Mouse (Mus musculus): ENCODE measurements around the gene Lypd6b. TPM values are rescaled to one million over a fixed set of nuclear protein-coding genes. Genes with fewer than 3 reads are reported as not detected.

Gene Lypd6b
- total RNA-seq, 2 experiments from 2014 or later: not detected

- ATAC-seq (replicated peaks; ENCODE audit: low FRiP score, low TSS enrichment, poor library complexity, severe bottlenecking): peak; percentile 88
Observed at GRCm38 (mm10) chr2:49764331-49764946, 23.0 kb upstream of the Lypd6b start.

- no peak for ATAC-seq (replicated peaks; ENCODE audit: low FRiP score, low TSS enrichment, poor library complexity, severe bottlenecking)
Observed at GRCm38 (mm10) chr2:49768916-49769315, 18.6 kb upstream of the Lypd6b start.

GRCm38 (mm10) chr2:49770440-49770839, 17.0 kb upstream of the Lypd6b start:
- ATAC-seq (replicated peaks; ENCODE audit: low FRiP score, low TSS enrichment, poor library complexity, severe bottlenecking): no peak

GRCm38 (mm10) chr2:49771172-49771571, 16.3 kb upstream of the Lypd6b start:
- no peak for ATAC-seq (replicated peaks; ENCODE audit: low FRiP score, low TSS enrichment, poor library complexity, severe bottlenecking)

GRCm38 (mm10) chr2:49773194-49773931, 14.1 kb upstream of the Lypd6b start:
- peak; percentile 85 for ATAC-seq (replicated peaks; ENCODE audit: low FRiP score, low TSS enrichment, poor library complexity, severe bottlenecking)

- peak; percentile 13 for ATAC-seq (replicated peaks; ENCODE audit: low FRiP score, low TSS enrichment, poor library complexity, severe bottlenecking)
Observed at GRCm38 (mm10) chr2:49774180-49774579, 13.3 kb upstream of the Lypd6b start.

- ATAC-seq (replicated peaks; ENCODE audit: low FRiP score, low TSS enrichment, poor library complexity, severe bottlenecking): no peak
Observed at GRCm38 (mm10) chr2:49775187-49775586, 12.3 kb upstream of the Lypd6b start.

- no peak for ATAC-seq (replicated peaks; ENCODE audit: low FRiP score, low TSS enrichment, poor library complexity, severe bottlenecking)
Observed at GRCm38 (mm10) chr2:49775735-49776134, 11.8 kb upstream of the Lypd6b start.

- ATAC-seq (replicated peaks; ENCODE audit: low FRiP score, low TSS enrichment, poor library complexity, severe bottlenecking): no peak
Observed at GRCm38 (mm10) chr2:49776407-49776806, 11.1 kb upstream of the Lypd6b start.

GRCm38 (mm10) chr2:49788051-49788418, 547 bp downstream of the Lypd6b start:
- peak; percentile 19; the same call in 1 of the 2 replicates for ATAC-seq (replicated peaks; ENCODE audit: low FRiP score, low TSS enrichment, poor library complexity, severe bottlenecking)

GRCm38 (mm10) chr2:49788643-49789042, 1.2 kb downstream of the Lypd6b start:
- no peak for ATAC-seq (replicated peaks; ENCODE audit: low FRiP score, low TSS enrichment, poor library complexity, severe bottlenecking)

GRCm38 (mm10) chr2:49789078-49789477, 1.6 kb downstream of the Lypd6b start:
- ATAC-seq (replicated peaks; ENCODE audit: low FRiP score, low TSS enrichment, poor library complexity, severe bottlenecking): no peak

- no peak for ATAC-seq (replicated peaks; ENCODE audit: low FRiP score, low TSS enrichment, poor library complexity, severe bottlenecking)
Observed at GRCm38 (mm10) chr2:49789504-49789903, 2.0 kb downstream of the Lypd6b start.

GRCm38 (mm10) chr2:49797444-49798143, 10.1 kb downstream of the Lypd6b start:
- ATAC-seq (replicated peaks; ENCODE audit: low FRiP score, low TSS enrichment, poor library complexity, severe bottlenecking): no peak

GRCm38 (mm10) chr2:49804448-49804847, 17.0 kb downstream of the Lypd6b start:
- ATAC-seq (replicated peaks; ENCODE audit: low FRiP score, low TSS enrichment, poor library complexity, severe bottlenecking): no peak

- ATAC-seq (replicated peaks; ENCODE audit: low FRiP score, low TSS enrichment, poor library complexity, severe bottlenecking): no peak
Observed at GRCm38 (mm10) chr2:49805736-49806371, 18.4 kb downstream of the Lypd6b start.

GRCm38 (mm10) chr2:49809496-49809895, 22.0 kb downstream of the Lypd6b start:
- no peak for ATAC-seq (replicated peaks; ENCODE audit: low FRiP score, low TSS enrichment, poor library complexity, severe bottlenecking)

GRCm38 (mm10) chr2:49811420-49811819, 23.9 kb downstream of the Lypd6b start:
- peak; percentile 5; the same call in 1 of the 2 replicates for ATAC-seq (replicated peaks; ENCODE audit: low FRiP score, low TSS enrichment, poor library complexity, severe bottlenecking)

GRCm38 (mm10) chr2:49811871-49812363, 24.4 kb downstream of the Lypd6b start:
- peak; percentile 64 for ATAC-seq (replicated peaks; ENCODE audit: low FRiP score, low TSS enrichment, poor library complexity, severe bottlenecking)

GRCm38 (mm10) chr2:49813151-49813550, 25.7 kb downstream of the Lypd6b start:
- ATAC-seq (replicated peaks; ENCODE audit: low FRiP score, low TSS enrichment, poor library complexity, severe bottlenecking): no peak

Data from megakaryocyte-erythroid progenitor cell, adult 5-6 weeks (primary cell).